Mouse (Mus musculus) cerebellum, adult 2 months (tissue): ENCODE measurements at regions not wholly inside any gene's neighbourhood (a gene's known extent, or its start where the extent isn't known, plus 50 kb on each side); places are given as distances from the start of the nearest gene placed in this dataset.

Source experiments
- CTCF ChIP-seq: fragments of 200-500 bp; IDR thresholded peaks from 2 replicates; pipeline ENCODE4 v1.5.1; 2011; ENCODE audit warnings: low read depth, mild to moderate bottlenecking, control low read depth, low read length, moderate library complexity, borderline replicate concordance; ENCODE audit not compliant: insufficient read depth
- POLR2A ChIP-seq: fragments of 200-500 bp; IDR thresholded peaks from 2 replicates; pipeline ENCODE4 v1.6.1; 2011; ENCODE audit warnings: low read length, control low read depth, borderline replicate concordance; ENCODE audit not compliant: insufficient read depth

DNA sequence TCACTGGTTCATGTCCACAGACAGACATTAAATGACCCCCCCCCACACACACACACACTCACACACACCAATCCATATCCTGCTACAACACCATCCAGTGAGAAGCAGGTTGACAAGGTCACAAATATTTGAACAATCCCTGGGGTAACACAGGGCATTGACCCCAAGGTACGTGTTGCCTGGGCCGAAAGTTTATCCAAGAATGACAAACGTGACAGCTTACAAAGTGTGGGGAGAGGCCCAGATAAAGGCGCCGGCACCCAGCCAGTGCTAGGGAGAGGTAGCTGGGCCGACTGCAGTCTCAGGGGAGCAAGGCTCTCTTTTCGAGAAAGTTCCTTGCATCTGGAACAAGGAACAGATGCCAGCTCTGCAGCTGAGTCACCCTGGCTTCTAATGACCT lies 337.8 kb upstream of the Tbx3 start:
- TF ChIP-seq POLR2A: no peak
- TF ChIP-seq CTCF: no peak
